Mouse (Mus musculus) embryo, embryonic 9.5 days (tissue): ENCODE measurements at regions not wholly inside any gene's neighbourhood (a gene's known extent, or its start where the extent isn't known, plus 50 kb on each side); places are given as distances from the start of the nearest gene placed in this dataset.

Experiments
- DNase-seq: peaks from one replicate; pipeline ENCODE4 v3.0.0-alpha.2; 2017; ENCODE audit errors: extremely low spot score

DNA sequence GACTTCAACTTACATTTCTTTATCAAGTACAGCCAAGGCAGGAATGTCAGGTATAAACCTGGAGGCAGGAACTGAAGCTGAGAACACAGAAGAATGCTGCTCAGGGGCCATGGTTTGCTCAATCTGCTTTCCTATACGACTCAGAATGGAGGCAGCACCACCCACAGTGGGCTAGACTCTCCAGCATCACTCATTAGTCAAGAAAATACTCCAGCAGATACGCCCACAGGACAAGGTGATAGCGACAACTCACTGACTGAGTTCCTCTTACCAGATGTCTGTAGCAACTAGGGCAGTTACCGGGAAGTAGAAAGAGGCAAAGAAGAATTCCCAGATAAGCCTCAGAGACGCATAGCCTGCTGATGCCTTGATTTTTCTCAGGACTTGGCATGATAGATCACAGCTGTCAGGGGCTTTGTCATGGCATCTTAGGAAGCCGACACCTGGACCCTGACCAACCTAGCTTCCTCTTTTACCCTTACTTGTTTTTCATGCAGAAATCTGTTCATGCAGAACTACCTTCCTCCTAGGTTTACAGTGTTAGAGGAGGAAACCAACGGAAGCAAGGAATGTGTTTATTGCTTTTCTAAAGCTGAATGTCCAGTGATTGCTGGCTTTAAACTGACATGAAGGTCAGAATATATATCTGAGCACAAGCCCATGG, 110.7 kb upstream of the Sp4 start:
- DNase-seq, result no peak

DNA sequence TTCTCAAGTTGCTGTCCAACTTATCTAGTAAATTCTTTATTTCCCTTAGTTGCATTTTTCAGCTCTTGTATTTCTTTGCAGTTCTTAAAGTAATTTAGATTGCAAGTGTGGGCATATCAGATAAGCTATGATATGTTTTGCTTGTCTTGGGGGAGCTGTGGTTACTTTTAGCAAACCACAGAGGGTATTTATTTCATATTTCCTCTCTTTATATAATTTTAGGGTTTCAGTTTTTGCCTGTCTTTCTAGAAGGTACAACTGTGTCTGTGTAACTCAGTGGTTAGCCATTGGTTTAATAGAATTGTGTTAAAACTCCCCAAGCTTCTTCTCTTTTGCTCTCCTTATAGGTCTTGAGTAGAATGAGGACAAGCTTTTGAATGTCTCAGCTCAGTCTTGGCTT, 109.7 kb upstream of the Sp4 start:
- DNase-seq, result no peak

DNA sequence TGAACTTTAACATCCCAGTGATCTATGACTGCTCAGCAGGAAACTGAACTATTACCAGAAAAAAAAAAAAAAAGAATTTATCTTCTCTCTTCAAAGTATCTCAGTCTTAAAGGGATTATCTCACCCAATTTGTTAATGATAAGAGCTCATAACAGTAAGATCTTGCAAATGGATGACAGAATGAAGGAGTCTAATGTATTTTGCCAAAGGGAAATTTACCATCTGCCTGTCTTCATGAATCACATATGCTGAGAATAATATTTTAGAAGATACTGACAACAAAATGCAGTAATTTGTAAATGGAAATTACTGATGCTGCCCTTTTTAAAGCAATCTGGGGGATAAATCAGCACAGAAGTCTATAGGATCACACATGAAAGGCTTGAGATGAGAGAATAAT, 103.9 kb upstream of the Sp4 start:
- no peak for DNase-seq

DNA sequence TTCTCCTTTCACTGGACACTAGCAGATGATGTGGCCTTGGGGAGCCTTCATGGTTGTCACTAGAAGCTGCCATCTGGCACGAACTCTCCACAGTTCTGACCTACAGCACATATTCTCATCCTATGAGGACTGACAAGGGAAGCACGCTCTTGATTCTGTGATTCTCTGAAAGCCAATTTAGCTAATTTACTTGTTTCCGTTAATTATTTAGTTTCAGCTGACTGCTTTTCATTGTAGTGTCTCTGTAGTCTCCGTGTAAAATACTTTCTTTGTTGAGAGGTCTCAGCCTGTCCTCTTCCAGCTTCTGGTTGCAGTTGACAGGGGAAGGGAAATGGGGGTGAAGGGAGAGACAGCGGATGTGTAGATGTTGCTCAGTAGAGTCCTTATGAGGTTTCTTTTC, 102.9 kb upstream of the Sp4 start:
- DNase-seq, result no peak

DNA sequence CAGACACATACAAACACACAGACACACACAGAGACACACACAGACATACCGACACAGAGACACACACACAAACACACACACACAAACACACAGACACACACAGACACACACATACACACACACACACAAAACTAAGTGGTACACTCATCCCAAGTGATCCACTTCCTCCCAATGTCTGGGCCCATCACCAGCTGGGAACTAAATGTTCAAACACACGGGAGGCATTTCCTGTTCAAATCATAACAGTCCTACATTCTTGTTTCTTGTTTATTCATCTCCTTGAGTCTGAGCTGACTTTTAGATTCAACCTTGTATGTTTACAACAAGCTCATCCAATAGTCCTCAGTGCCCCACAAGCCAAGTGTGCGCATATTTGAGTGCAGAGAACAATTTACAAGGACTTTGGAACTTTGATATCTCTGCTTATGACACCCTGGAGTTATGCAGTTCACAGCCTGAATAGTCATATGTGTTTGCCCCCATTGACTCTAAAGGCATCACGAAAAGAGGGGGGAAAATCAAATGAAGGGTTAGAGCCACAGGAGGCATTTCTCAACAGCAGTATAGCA, 102.4 kb upstream of the Sp4 start:
- no peak for DNase-seq

DNA sequence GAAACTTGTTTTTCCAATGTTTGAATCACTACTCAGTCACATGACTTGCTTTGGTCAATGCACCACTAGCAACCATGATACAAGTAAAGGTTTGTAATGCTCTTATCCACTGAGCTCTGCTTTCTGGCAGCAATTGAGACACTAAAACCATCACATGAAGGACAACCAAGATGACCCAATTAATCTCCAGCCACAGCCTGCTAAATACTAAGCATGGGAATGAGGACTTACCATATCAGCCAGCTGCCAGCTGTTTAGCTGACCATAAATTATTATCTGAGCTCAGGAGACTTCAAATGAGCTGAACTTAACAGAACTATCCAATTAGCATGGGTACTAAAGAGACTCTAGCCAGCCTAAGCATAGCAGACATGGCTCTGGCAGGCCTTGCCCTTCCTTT, 100.1 kb upstream of the Sp4 start:
- no peak for DNase-seq

DNA sequence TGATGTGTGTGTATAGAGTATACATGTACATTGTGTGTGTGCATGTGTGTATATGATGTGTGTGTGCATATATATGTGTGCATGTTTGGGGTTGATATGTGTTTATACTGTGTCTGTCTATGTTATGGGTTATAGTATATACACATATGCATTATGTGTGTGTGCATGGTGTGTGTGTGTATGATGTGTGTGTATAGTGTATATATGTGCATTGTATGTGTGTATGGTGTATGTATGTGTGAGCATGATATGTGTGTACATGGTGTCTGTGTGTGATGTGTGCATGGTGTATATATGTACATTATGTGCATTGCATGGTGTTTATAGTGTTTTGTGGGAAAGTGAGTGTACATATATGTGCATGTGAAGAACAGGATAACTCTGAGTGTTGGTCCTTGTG, 90.4 kb upstream of the Sp4 start:
- no peak for DNase-seq

DNA sequence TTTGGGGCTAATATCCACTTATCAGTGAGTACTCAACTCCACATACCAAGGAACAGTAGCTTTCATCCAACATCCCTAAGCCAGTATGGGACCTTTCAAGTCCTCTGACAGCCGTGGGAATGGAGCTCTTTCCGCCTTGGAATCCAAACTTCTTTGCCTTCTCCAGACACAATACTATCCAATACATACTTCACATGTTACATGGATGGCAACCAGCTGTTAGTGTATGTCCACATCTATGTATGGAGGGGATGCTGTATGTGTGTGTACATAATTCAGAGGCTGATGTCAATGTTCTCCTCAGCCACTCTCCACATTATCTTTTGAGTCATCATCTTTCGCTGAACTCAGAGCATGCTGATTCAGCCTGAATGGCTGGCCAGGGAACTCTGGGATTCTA, 79.8 kb upstream of the Sp4 start:
- DNase-seq, result no peak

DNA sequence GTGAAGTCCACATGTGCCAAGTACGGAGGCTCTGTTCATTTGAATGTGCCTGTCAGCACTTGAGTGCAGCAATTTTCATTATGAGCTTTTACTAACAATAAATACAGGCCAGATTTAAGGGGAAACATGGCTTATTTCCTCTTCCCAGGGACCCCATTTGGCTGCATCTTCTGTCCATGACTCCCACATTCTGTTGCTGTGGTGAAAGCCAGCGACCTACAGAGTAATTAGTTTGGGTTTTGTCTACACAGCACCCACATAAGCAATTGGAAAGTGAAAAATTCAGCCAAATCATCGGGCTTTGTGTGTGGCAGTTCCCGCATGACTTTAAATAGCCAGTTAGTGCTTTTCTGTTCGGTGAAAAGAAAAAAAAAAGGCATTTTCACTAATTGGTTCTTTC, 76.7 kb upstream of the Sp4 start:
- no peak for DNase-seq

DNA sequence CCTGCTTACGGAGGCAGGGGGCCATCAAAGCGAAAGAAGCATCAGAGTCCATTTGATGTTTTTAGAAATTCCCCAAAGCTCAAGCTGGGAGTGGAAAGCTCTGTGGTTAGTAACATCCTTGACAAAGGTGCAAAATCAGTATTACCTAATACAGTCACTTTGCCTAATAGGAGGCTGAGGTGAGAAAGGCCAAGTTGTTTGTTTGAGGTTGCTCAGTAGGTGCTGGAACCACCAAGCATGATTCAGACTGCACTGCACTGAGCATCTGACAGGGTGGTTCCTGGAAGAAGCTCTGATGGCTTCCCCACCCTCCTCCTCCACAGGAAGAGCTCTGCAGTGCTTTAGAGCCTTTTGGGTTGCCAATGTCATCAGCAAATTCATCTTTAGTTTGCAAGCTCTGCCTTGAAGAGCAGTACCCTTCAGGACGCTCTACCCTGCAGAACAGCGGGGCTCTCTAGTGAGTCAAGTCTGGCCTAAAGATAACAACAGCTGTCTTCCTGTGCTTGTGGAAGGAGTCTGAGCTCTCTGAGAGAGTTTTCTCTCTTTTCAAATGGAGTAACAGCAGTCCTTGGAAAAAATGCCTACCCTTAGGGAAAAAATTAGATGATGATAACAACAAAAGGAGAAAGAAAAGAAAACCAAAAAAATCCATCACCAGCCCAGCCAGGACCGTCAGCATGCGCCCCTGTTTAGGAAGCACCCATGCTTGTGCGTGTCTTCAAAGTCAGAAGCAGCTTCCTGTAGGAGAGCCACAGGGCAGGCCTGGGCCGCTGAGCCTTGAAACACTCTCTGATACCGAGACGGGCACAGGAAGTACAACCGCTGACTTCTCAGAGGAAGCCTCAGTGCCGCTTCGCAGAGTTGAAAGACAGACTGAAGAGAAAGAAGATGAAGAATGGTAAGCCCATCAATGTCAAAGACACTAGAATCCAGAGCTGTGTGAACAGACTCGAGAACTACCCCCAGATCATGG, 75.6 kb upstream of the Sp4 start:
- DNase-seq, result no peak

DNA sequence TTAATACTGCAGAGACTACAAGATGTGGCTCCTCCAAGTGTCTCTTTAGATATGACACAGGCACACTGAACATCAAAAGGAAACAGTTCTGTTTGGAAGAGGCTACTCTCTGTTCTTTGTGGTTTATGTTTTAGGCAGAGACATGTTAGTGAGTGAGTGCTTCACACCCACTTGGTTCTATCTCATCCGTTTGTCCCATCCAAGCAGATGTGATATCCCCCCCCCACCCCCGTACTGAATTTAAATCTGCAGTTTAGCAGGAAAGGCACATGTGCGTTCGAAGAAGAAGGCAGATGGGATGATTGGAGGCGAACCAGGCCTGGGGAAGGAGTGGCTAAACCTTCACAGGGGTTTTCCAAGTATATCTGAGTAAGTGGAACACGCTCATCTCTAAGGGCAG, 72.0 kb upstream of the Sp4 start:
- no peak for DNase-seq

DNA sequence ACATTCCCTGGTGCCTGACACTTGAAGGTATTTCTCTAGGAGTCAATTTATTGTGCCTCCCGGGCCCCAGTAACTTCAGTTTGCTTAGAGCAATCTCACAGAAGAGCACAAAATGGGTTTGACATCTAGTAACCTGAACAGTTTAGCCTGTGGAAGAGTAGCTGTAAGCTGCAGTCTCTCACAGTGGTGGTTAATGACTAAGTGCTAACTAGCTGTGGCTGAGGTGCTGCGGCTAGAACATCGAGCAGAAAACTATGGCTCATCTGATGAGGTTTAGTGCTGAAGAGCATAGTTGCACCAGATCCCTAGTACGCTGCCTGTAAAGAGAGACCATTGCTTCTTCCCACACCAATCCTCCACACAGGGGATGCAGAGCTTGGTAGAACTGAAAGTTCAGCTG, 70.7 kb upstream of the Sp4 start:
- DNase-seq, result no peak

DNA sequence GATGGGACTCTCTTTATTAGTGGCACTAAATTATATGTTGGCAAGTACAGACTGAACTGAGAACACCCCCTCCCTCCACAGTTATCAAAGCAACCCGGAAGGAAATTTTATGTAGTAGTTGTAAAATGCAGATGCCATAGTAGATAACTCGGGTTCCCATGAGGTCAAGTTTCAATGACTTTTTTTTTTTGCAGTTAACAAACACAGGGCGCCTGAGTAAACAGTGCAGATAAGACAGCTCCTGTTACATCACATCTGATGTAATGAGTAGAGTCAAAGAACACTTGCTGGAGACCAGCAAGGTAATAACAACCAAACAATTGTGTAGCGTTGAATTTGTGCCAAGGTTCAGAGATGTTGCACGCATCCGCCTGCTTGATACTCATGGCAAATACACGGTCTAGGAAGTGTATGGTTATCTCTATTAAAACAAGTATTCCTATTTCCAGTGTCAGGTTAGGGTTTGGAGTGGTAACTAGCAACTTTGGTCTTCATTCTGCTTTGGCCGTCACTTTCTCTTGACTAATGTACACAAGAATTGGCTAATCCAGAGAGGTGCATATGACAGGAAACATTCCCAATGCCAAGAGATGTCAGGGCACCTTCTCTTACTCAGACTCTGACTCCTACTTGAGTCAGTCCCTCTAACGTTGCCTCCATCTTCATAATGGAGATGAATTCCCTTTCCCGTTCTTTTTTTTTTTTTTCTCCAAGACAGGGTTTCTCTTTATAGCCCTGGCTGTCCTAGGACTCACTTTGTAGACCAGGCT, 66.3 kb upstream of the Sp4 start:
- no peak for DNase-seq

DNA sequence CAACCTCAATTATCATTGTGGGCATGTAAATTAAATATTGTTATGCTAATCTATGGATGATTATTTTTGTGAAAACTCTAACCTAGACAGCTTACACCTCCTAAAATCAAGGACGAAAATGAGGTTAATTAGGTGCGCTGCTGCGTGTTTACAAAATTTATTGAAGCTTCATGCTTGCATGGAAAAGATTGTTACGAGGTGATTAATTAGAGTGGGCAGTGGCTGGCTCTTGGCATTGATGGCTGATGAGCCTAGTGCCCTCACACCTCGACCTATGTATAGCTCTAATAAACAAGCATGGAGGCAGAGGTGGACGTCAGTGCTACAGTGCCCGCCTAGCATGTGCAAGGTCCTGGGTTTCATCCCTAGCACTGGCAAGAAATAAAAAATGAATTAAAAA, 51.6 kb upstream of the Sp4 start:
- no peak for DNase-seq

DNA sequence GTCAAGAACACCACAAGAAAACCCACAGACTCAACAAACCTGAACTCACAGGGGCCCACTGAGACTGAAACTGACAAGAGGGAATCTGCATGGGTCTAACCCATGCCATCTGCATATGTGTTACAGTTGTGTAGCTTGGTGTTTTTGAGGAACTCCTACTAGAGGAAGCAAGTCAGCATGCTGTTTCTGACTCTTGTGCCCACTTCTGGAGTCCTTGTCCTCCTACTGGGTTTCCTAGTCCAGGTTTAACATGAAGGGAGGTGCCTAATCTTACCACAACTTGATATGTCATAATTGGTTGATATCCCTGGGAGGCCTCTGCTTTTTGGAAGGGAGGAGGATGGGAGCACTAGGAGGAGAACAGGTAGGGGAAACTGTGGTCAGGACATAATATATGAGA, 50.2 kb upstream of the Sp4 start:
- no peak for DNase-seq
